Mouse (Mus musculus): ENCODE results near the gene Tas2r120.
"Not testable (repeated sequence)": the region's sequence is repeated elsewhere in the genome, so short reads cannot be mapped to it uniquely, and the experiment has no call there.

Gene Tas2r120

GRCm38 (mm10) chr6:132656653-132657052, at the start of gene Tas2r120:
TSS of gene Tas2r120 (plus strand) at chr6:132656953.
- no peak for DNase-seq

- DNase-seq: no peak
Measured at GRCm38 (mm10) chr6:132649399-132649798, 7.4 kb upstream of the Tas2r120 start.

- no peak for DNase-seq
Measured at GRCm38 (mm10) chr6:132651426-132651825, 5.3 kb upstream of the Tas2r120 start, which contains the start of gene A630073D07Rik. TSS of gene A630073D07Rik (minus strand) at chr6:132651526.

- not testable (repeated sequence) for DNase-seq
Measured at GRCm38 (mm10) chr6:132691596-132691995, 34.8 kb downstream of the Tas2r120 start.

- DNase-seq: no peak
Measured at GRCm38 (mm10) chr6:132700907-132701306, 44.2 kb downstream of the Tas2r120 start, which contains the start of gene Tas2r121. TSS of gene Tas2r121 (minus strand) at chr6:132701007.

Data from thymus, postnatal 14 days (tissue).